Mouse (Mus musculus) G1E (cell line): ENCODE data around the gene Mrps27. TPM values are rescaled to one million over a fixed set of nuclear protein-coding genes. Genes with fewer than 3 reads are reported as not detected.

Source experiments
- ATAC-seq: 2 replicates; pipeline ENCODE4 v1.8.0; 2016; ENCODE audit warnings: mild to moderate bottlenecking; ENCODE audit not compliant: insufficient number of reproducible peaks, poor library complexity, low FRiP score, severe bottlenecking; ENCODE audit errors: extremely low read depth
- DNase-seq: peaks from one replicate; pipeline ENCODE4 v3.0.0; 2012; ENCODE audit warnings: low spot score
- H3K27me3 ChIP-seq: 2 replicates; pipeline ENCODE4 v1.6.1; 2012; ENCODE audit warnings: mild to moderate bottlenecking, low read length, inconsistent platforms; ENCODE audit not compliant: insufficient read depth
- H3K36me3 ChIP-seq: replicated peaks from 2 replicates; pipeline ENCODE3; 2012; ENCODE audit warnings: mild to moderate bottlenecking, inconsistent platforms
- H3K4me1 ChIP-seq: 2 replicates; pipeline ENCODE4 v1.6.1; 2012; ENCODE audit warnings: low read depth, low read length, inconsistent platforms, mixed read lengths; ENCODE audit not compliant: insufficient read depth
- H3K4me3 ChIP-seq: 2 replicates; pipeline ENCODE4 v1.5.1; 2012; ENCODE audit warnings: low read depth, mild to moderate bottlenecking, inconsistent platforms, low read length, moderate library complexity, mixed read lengths
- H3K9me3 ChIP-seq: replicated peaks from 2 replicates; pipeline ENCODE4 v1.6.1; 2012; ENCODE audit warnings: inconsistent platforms
- CTCF ChIP-seq: IDR thresholded peaks from 2 replicates; pipeline ENCODE4 v1.5.1; 2012; ENCODE audit warnings: low read depth, low read length, inconsistent platforms, mixed read lengths
- GATA1 ChIP-seq: IDR thresholded peaks from 2 replicates; pipeline ENCODE4 v1.6.1; 2012; ENCODE audit warnings: borderline replicate concordance, low read length, inconsistent platforms, mixed read lengths
- GATA2 ChIP-seq: IDR thresholded peaks from 2 replicates; pipeline ENCODE4 v1.6.1; 2012; ENCODE audit warnings: low read depth, low read length, inconsistent platforms, borderline replicate concordance
- POLR2AphosphoS5 ChIP-seq: IDR thresholded peaks from 2 replicates; pipeline ENCODE4 v1.6.1; 2012; ENCODE audit warnings: low read depth, low read length, inconsistent platforms; ENCODE audit not compliant: insufficient replicate concordance
- TAL1 ChIP-seq: conservative IDR thresholded peaks from 2 replicates; pipeline ENCODE4 v1.6.1; 2012; ENCODE audit warnings: low read depth, low read length, inconsistent platforms, mixed read lengths
- polyA plus RNA-seq: library from polyadenylated mRNA; stranded (reverse); fragments of >175 nt; gene quantifications from 2 replicates; pipeline ENCODE4 v1.2.3, GENCODE M21; 2012
- total RNA-seq, 2 experiments: library from RNA; stranded (forward) in 1 of 2; stranded (reverse) in 1 of 2; fragments of 200-1000 nt in 1 of 2; fragments of >200 nt in 1 of 2; fragmentation: Nextera tagmentation in 1 of 2; gene quantifications; 2 replicates each; pipeline ENCODE4 v1.2.3; 2014 to 2017

Mrps27 gene
- total and polyA plus RNA-seq, 3 experiments: 14.5 to 26.1 (median 18.4) TPM

DNA sequence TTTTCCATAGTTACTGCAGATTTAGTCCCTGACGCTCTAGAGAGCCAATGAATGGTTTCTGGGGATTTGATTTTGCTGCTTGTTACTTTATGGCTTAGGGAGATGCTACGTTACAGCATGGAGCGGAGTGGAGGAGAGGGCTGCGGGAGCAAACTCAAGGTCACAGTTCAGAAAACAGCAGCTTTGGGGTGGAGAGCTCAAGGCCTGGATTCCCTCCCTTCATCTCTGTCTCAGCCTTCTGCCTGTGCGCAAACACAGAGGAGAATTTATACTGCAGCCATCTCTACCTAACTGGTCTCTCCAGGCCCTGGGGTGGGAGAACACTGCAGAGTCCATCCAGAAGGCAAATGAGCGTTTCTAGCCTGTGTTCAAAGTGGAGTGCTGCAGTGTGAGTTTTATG, 10.5 kb downstream of the Mrps27 start:
- no peaks in the 10 kb centered on the region for H3K27me3 ChIP-seq
- no peaks in the 10 kb centered on the region for H3K9me3 ChIP-seq
- no peak overlapping the region for H3K4me3 ChIP-seq
- no peak for TF ChIP-seq POLR2AphosphoS5
- no peak for TF ChIP-seq GATA1
- TF ChIP-seq TAL1: no peak
- no peak for TF ChIP-seq GATA2
- peaks cover 26% of the 10 kb centered on the region for H3K4me1 ChIP-seq
- H3K36me3 ChIP-seq: peaks cover 77% of the 10 kb centered on the region
- ATAC-seq: no peak
- DNase-seq: no peak

DNA sequence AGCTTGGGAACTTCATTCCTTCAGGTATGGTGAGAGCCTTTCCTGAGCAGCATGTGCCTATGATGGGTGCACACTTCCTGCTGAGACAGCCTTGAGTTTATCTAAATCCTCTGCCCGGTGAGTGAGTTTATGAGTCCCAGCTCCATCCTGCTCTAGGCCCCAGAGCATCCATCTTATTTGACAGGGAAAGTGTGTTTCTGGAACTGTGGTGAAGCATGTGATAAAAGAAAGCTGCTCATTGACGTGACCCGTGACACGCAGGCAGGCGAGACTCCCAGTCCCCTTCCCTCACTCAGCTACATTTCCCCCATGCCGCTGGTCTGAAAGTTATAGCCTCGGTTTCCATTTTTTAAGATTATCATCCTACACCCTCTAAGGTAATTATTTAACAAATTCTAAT, 11.3 kb downstream of the Mrps27 start:
- H3K9me3 ChIP-seq: no peaks in the 10 kb centered on the region
- no peaks in the 10 kb centered on the region for H3K27me3 ChIP-seq
- peaks cover 83% of the 10 kb centered on the region for H3K36me3 ChIP-seq
- no peak overlapping the region for H3K4me3 ChIP-seq
- TF ChIP-seq GATA2 (no peak), CTCF (no peak), GATA1 (no peak), POLR2AphosphoS5 (no peak), TAL1 (no peak)
- H3K4me1 ChIP-seq: peaks cover 26% of the 10 kb centered on the region
- DNase-seq (no peak), ATAC-seq (no peak)

DNA sequence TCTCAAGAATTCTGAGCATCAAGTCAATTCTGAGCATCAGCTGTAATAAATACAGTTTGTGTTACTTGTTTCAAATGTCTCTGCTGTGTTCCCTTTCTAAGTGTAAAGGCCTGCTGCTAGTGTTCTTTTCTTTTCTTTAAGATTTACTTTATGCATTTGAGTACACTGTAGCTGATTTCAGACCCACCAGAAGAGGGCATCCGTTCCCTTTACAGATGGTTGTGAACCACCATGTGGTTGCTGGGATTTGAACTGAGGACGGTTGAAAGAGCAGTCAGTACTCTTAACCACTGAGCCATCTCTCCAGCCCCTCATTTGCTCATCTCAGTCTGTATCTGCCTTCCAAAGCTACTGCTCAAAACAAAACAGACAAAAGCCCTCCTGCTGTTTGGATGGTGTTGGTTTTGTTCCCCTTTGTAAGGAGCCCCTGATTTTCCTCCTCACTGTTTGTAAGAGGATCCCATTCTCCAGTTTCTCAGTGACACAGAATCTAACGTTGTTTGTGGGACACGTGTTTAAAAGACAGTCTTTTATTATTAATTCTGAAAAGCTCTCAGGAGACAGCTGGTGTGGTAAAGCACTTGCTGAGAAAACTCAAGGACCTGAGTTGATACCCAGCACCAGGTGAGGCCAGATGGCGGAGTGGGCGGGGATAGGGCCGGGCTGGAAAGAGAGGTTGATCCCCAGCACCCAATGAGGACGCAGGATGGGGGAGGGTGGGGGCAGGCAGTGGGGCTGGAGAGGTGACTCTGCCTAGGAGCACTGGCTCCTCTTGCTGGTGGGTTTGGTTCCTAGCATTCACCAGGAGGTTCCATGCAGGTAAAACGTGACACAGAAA, 12.1 kb downstream of the Mrps27 start:
- H3K9me3 ChIP-seq: no peaks in the 10 kb centered on the region
- no peak for TF ChIP-seq GATA1
- TF ChIP-seq POLR2AphosphoS5: no peak
- TF ChIP-seq TAL1: no peak
- TF ChIP-seq CTCF: no peak
- no peak for TF ChIP-seq GATA2
- no peaks in the 10 kb centered on the region for H3K27me3 ChIP-seq
- DNase-seq (no peak), ATAC-seq (no peak)
- H3K36me3 ChIP-seq: peaks cover 83% of the 10 kb centered on the region
- no peak overlapping the region for H3K4me3 ChIP-seq
- peaks cover 25% of the 10 kb centered on the region for H3K4me1 ChIP-seq

DNA sequence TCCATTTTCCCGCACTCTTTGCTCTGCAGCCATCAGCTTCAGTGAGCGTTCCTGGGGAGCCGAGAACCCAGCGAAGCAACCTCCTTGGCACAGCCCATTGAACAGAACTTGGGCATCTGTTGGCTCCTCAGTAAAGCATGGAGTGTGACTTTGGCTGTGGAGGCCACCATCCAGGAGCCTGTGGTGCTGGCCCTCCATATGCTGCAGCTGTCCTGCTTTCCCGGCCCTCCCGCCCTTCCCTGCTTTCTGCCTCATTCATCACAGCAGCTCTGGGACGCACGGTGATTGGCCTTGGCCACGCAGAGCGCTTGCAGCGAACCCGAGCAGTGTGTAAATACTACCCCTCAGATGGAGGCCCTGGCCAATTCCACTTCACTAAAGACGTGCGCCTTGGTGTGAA, 14.3 kb downstream of the Mrps27 start:
- DNase-seq (no peak), ATAC-seq (no peak)
- TF ChIP-seq GATA1: no peak
- TF ChIP-seq POLR2AphosphoS5: no peak
- no peak for TF ChIP-seq GATA2
- peaks cover 10% of the 10 kb centered on the region; the same call in 1 of the 2 replicates for H3K4me1 ChIP-seq
- no peaks in the 10 kb centered on the region for H3K9me3 ChIP-seq
- H3K27me3 ChIP-seq: no peaks in the 10 kb centered on the region
- H3K4me3 ChIP-seq: no peak overlapping the region
- peaks cover 94% of the 10 kb centered on the region for H3K36me3 ChIP-seq

DNA sequence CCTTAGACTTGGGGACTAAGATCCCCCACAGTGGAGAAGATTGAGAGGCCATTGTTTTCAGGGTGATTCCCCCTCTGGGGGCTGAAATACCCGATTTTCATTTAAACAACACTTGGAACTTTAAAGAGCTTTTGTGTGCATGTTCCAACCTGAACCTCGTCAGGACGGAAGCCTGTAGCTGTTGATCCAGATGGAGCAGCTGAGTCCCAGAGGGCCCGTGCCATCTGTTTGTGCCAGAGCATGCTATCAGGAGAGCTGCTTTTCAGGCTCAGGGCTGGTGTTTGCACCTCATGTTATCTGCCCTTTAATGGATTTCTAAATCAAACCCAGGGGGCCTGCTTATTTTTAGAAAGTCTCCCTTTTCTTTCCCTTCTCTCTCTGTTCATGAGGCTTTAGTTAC, 19.3 kb downstream of the Mrps27 start:
- Histone ChIP-seq H3K9me3 (no peaks in the 10 kb centered on the region), H3K27me3 (no peaks in the 10 kb centered on the region), H3K4me3 (no peak overlapping the region), H3K36me3 (peaks cover 100% of the 10 kb centered on the region), H3K4me1 (no peaks in the 10 kb centered on the region)
- DNase-seq (no peak), ATAC-seq (no peak)
- TF ChIP-seq GATA1 (no peak), GATA2 (no peak), TAL1 (no peak), CTCF (no peak), POLR2AphosphoS5 (no peak)

DNA sequence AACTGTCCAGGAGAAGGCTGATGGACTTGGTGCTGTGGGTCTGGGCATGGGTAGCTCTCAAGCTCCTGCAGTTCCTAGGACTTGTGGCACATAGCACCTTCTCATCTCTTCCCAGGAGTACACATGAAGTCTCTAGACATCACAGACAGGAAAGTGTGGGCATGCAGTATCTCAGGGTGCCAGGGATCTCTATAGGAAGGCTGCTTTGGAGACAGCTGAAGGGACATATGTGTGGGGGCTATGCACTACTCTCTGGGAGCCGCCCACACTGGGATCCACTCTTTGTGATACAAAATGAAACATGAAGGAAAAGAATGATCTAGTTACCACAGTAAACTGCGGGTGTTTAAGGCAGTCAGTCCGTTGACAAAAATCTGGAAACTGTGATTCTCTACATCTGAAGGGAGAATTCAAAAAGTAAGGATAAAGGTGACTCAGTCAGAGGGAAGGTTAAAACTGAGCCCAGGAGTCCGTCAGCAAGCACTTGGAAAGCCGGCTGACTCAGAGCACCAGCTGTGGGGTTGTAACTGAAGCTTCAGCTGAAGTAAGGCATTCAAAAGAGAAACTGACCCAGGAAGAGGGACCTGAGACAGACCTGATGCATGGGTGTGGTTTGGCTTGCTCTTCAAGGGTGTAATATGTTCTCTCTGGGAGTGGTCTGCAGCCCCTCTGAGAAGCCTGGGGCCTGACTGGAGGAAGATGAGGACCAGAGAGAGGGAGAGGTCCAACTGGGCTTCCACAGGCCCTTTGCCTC, 22.0 kb downstream of the Mrps27 start:
- H3K4me3 ChIP-seq: no peak overlapping the region
- no peak for DNase-seq
- H3K4me1 ChIP-seq: no peaks in the 10 kb centered on the region; the same call in 1 of the 2 replicates
- TF ChIP-seq CTCF (no peak), POLR2AphosphoS5 (no peak), GATA2 (no peak), TAL1 (no peak), GATA1 (no peak)
- H3K9me3 ChIP-seq: no peaks in the 10 kb centered on the region
- H3K36me3 ChIP-seq: peaks cover 88% of the 10 kb centered on the region
- ATAC-seq: no peak
- H3K27me3 ChIP-seq: no peaks in the 10 kb centered on the region
